Mouse (Mus musculus): ENCODE results near the gene Taf15.

DNA sequence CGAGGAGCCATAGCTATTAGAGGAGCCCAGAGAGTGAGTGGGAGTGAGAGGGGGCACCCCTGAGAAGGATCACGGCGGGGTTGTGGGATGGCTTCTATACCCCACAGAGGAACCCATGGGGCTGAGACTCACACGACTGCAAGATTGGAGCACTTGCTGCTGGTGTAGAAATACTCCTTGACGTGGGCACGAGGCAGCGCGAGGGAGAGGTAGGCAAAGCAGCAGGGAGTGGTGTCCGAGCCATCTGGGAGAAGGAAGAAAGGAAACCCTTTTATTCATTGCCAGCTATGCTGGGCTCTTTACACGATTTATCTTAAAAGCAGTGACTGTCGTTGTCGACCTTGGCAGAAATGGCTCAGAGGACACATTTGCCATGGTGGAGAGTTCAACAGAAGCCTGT is 56.1 kb downstream of the Taf15 start:
- TF ChIP-seq CTCF (conservative IDR thresholded peaks at IDR 0.05; ENCODE audit: low read length) (no peak), NANOG (IDR thresholded peaks at IDR 0.05; ENCODE audit: borderline replicate concordance, low read length) (no peak), POU5F1 (IDR thresholded peaks at IDR 0.05; ENCODE audit: borderline replicate concordance, low read length) (no peak)

Measured in E14TG2a.4 (cell line).